Mouse (Mus musculus) kidney, postnatal 0 days (tissue): ENCODE results near the gene Erbb2. TPM values are rescaled to one million over a fixed set of nuclear protein-coding genes. Genes with fewer than 3 reads are reported as not detected.
"Not testable (repeated sequence)": the region's sequence is repeated elsewhere in the genome, so short reads cannot be mapped to it uniquely, and the experiment has no call there.

Experiments used
- ATAC-seq: fragments of 200-750 bp; cut with Nextera tagmentation; replicated peaks from 2 replicates; pipeline ENCODE4 v1.8.0; 2017; ENCODE audit warnings: low read depth, moderate number of reproducible peaks, moderate TSS enrichment, moderate library complexity; ENCODE audit not compliant: low FRiP score
- DNase-seq: peaks from one replicate; pipeline ENCODE4 v3.0.0-alpha.2; 2016; ENCODE audit warnings: low spot score
- H3K27ac ChIP-seq: fragments of 300-500 bp; sonication (generic); 2 replicates; pipeline ENCODE4 v1.5.1; 2014; ENCODE audit warnings: mild to moderate bottlenecking
- H3K27me3 ChIP-seq: fragments of 300-500 bp; sonication (generic); 2 replicates; pipeline ENCODE4 v1.6.1; 2014; ENCODE audit warnings: low read length, mixed read lengths; ENCODE audit not compliant: insufficient read depth
- H3K36me3 ChIP-seq: fragments of 300-500 bp; sonication (generic); 2 replicates; pipeline ENCODE4 v1.6.1; 2014; ENCODE audit warnings: low read length, mixed read lengths; ENCODE audit not compliant: insufficient read depth
- H3K4me1 ChIP-seq: fragments of 300-500 bp; sonication (generic); replicated peaks from 2 replicates; pipeline ENCODE4 v1.6.1; 2014; ENCODE audit warnings: antibody characterized with exemption, low read length, mixed read lengths; ENCODE audit not compliant: insufficient read depth
- H3K4me2 ChIP-seq: fragments of 300-500 bp; sonication (generic); 2 replicates; pipeline ENCODE4 v1.6.1; 2014; ENCODE audit warnings: mild to moderate bottlenecking, low read length, moderate library complexity, mixed read lengths
- H3K4me3 ChIP-seq: fragments of 300-500 bp; sonication (generic); replicated peaks from 2 replicates; pipeline ENCODE4 v1.5.1; 2014; ENCODE audit warnings: low read depth, low read length
- H3K9ac ChIP-seq: fragments of 300-500 bp; sonication (generic); 2 replicates; pipeline ENCODE4 v1.6.1; 2014; ENCODE audit warnings: low read depth, low read length
- H3K9me3 ChIP-seq: fragments of 300-500 bp; sonication (generic); replicated peaks from 2 replicates; pipeline ENCODE4 v1.6.1; 2016; ENCODE audit warnings: low read length, inconsistent platforms, mixed read lengths
- CTCF ChIP-seq: IDR thresholded peaks from 2 replicates; pipeline ENCODE4 v1.5.1; 2016; ENCODE audit warnings: antibody characterized with exemption, low read depth, mild to moderate bottlenecking, moderate library complexity
- WGBS: fragments of 180-500 bp; shearing (Covaris S2); extraction: QIAGEN DNeasy Blood & Tissue Kit; methylation state at CpG from one replicate; pipeline ENCODE4 v1.1.7; 2014; 5-methylcytosine and 5-hydroxymethylcytosine counted together
- polyA plus RNA-seq: library from polyadenylated mRNA; unstranded; fragments of >200 nt; fragmentation: Nextera tagmentation; extraction: Ambion mirVana; gene quantifications from 2 replicates; pipeline ENCODE4 v1.2.1, GENCODE M21; 2015

The Erbb2 gene
- polyA plus RNA-seq, 1 experiment from 2014 or later, result 36.1 TPM

DNA sequence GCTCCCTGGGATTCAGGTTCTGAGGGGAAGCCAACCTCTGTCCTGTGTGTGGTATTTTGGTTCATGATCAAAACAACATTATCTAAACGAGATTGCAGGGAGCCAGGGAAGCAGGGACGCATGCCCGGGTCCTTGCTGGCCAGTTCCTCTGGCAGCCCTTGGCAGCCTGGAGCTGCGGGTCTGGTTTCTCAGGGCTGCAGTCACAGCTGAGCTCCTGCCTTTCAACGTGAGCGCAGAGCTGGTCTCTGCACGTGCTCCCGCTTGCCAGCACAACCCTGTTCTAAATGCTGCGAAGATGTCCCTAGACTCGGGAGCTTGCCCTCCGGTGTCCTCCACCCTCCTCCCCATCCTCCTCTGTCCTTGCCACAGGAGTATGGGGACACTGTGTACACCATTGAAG is 34.5 kb upstream of the Erbb2 start:
- Histone ChIP-seq H3K9ac (no peak overlapping the region), H3K36me3 (peaks cover 55% of the 10 kb centered on the region), H3K4me1 (no peaks in the 10 kb centered on the region), H3K27me3 (no peaks in the 10 kb centered on the region), H3K4me3 (no peak overlapping the region), H3K4me2 (no peak overlapping the region), H3K27ac (no peak overlapping the region), H3K9me3 (no peaks in the 10 kb centered on the region)
- ATAC-seq (no peak), DNase-seq (no peak)
- TF ChIP-seq CTCF, result no peak
- 82% methylated on average over 11 of the region's 11 CpGs for WGBS

DNA sequence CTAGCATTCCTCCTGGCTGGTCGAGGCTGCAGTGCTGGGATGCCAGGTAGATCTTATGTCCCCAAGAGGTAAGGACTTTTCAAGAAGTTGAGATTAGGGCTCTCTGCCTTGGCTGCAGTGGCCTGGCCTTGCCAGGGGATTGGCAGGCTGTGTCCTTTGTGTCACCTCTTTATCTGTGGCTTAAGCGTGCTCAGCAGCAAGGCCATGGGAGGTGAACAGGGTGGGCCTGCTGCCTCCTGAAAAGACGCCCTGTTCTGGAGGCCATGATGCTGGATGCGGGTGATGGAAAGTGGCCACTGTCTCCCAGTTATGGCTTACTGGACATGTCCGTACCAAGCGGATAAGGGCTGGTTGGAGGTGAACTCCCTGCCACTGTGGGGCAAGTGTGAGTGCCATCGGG is 32.9 kb upstream of the Erbb2 start:
- TF ChIP-seq CTCF, result no peak
- H3K27ac ChIP-seq, result no peak overlapping the region
- H3K9ac ChIP-seq, result no peak overlapping the region
- H3K4me3 ChIP-seq, result no peak overlapping the region
- H3K27me3 ChIP-seq, result no peaks in the 10 kb centered on the region
- H3K4me2 ChIP-seq, result no peak overlapping the region
- H3K9me3 ChIP-seq, result no peaks in the 10 kb centered on the region
- WGBS, result 83% methylated on average over 7 of the region's 7 CpGs
- ATAC-seq, result no peak
- no peaks in the 10 kb centered on the region for H3K4me1 ChIP-seq
- no peak for DNase-seq
- peaks cover 53% of the 10 kb centered on the region for H3K36me3 ChIP-seq

DNA sequence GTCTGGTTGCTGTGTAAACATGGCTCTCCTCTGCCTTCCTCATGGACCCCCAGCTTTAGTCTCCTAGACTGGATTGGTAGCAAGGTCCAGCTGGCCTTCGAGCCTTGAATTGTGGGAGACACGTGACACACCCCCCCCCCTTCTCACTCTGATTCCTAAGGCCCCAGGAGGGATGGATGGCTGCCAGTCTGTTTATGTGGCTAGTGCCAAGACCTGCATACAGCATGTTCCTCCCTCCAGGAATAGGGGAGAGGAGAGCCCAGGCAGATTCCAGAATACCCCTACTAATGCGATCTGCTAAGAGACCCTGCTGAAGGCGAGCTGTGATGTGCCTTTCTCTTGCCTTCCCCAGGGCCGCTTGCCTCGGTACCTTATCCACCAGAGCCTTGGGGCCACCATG is 32.2 kb upstream of the Erbb2 start:
- ATAC-seq (no peak), DNase-seq (no peak)
- H3K9ac ChIP-seq, result no peak overlapping the region
- WGBS, result 74% methylated on average over 6 of the region's 6 CpGs
- H3K4me1 ChIP-seq, result no peaks in the 10 kb centered on the region
- H3K36me3 ChIP-seq, result peaks cover 47% of the 10 kb centered on the region
- H3K4me3 ChIP-seq, result no peak overlapping the region
- H3K27me3 ChIP-seq, result no peaks in the 10 kb centered on the region
- no peaks in the 10 kb centered on the region for H3K9me3 ChIP-seq
- no peak for TF ChIP-seq CTCF
- no peak overlapping the region for H3K27ac ChIP-seq
- H3K4me2 ChIP-seq, result no peak overlapping the region

DNA sequence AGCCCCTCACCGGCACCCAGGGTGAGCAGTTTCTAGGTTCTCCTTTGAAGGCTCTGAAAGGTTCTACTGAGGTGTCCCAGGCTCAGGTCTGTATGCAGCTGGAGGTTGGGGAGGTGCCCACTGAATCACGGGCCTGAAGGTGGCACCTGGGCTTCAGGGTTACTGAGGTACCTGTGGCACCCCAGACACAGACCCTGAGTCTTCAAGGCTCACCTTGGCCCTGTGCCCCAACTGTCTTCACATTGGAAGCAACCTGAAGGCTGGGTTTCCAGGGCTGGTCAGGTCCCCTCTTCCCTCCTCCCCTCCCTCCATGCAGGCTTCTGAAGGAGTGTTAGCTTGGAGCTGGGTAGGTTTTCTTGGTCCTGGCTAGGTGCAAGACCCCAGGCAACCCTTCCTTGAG is 30.6 kb upstream of the Erbb2 start:
- Histone ChIP-seq H3K36me3 (peaks cover 32% of the 10 kb centered on the region), H3K27me3 (peaks cover under 1% of the 10 kb centered on the region), H3K9me3 (no peaks in the 10 kb centered on the region), H3K4me1 (no peaks in the 10 kb centered on the region), H3K27ac (no peak overlapping the region), H3K4me2 (no peak overlapping the region), H3K4me3 (no peak overlapping the region), H3K9ac (no peak overlapping the region)
- no peak for ATAC-seq
- no peak for DNase-seq
- no peak for TF ChIP-seq CTCF
- 80% methylated on average over 2 of the region's 2 CpGs for WGBS

DNA sequence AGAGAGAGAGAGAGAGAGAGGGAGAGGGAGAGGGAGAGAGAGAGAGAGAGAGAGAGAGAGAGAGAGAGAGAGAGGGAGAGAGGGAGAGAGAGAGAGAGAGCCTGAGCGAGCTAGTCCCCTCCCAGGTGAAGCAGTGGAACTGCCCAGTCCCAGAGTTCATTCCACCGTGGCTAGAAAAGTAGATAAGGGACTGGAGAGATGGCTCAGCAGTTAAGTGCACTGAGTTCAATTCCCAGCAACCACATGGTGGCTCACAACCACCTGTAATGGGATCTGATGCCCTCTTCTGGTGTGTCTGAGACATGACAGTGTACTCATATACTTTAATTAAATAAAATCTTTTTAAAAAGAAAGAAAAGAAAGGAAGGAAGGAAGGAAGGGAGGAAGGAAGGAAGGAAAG is 29.9 kb upstream of the Erbb2 start:
- H3K9ac ChIP-seq, H3K9me3 ChIP-seq, H3K27me3 ChIP-seq, ATAC-seq, H3K4me2 ChIP-seq, H3K4me1 ChIP-seq, DNase-seq, H3K4me3 ChIP-seq, H3K27ac ChIP-seq: not testable (repeated sequence)
- 47% methylated on average over 2 of the region's 2 CpGs for WGBS
- TF ChIP-seq CTCF, result peak; percentile 30; the same call in 1 of the 2 replicates
- H3K36me3 ChIP-seq, result peaks cover 24% of the 10 kb centered on the region

DNA sequence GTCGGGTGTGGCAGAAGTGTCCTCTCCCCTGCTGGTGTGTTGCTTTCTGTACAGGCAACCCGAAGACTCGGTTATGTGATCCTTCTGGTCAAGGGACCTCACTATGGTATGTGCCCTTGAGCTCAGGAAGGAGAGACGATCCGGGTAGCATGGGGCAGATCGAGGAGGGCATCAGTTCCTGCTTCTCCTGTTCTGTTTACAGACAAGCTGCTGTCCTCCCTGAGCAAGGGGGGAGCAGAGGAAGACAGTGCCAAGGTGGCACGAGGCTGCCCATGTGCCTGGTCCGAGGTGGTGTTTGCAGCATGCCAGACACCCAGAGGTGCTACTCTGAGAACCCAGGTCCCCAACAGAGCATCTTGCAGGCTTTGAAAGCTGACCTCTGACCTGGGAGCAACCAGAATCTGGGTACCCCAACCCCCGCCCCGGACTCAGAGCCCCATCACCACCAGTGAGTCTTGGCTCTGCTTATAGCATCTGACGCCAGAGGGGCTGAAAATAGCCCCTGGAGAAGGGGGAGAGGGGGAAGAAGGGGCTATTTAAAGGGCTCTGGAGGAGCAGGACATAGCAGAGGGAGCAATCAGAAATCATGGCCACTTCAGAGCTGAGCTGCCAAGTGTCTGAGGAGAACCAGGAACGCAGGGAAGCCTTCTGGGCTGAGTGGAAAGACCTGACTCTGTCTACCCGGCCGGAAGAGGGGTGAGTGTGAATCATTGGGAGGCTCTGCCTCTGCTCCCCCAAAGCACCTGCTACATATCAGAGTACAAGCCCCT is 28.8 kb upstream of the Erbb2 start, which contains the start of gene Tcap:
Tcap (plus strand) TSS at position 551 of the 770 bp plus-strand sequence.
- peak; percentile 13; the same call in 1 of the 2 replicates for TF ChIP-seq CTCF
- Histone ChIP-seq H3K9me3 (no peaks in the 10 kb centered on the region), H3K27me3 (peaks cover 14% of the 10 kb centered on the region), H3K27ac (peak within 1 kb of the TSS; percentile 31; the same call in 1 of the 2 replicates), H3K4me3 (no peak within 1 kb of the TSS), H3K9ac (no peak within 1 kb of the TSS), H3K4me1 (0 out of 2 replicates have a peak, but pooled peaks cover 3% of the 10 kb centered on the region), H3K36me3 (peaks cover 14% of the 10 kb centered on the region), H3K4me2 (no peak within 1 kb of the TSS)
- DNase-seq (peak; percentile 69), ATAC-seq (no peak)
- WGBS, result 48% methylated on average over 14 of the region's 14 CpGs
